Mouse (Mus musculus): ENCODE data around the gene Icos. TPM values are rescaled to one million over a fixed set of nuclear protein-coding genes. Genes with fewer than 3 reads are reported as not detected.

The Icos gene
- polyA plus RNA-seq, 1 experiment from 2014 or later: 0.08 TPM

DNA sequence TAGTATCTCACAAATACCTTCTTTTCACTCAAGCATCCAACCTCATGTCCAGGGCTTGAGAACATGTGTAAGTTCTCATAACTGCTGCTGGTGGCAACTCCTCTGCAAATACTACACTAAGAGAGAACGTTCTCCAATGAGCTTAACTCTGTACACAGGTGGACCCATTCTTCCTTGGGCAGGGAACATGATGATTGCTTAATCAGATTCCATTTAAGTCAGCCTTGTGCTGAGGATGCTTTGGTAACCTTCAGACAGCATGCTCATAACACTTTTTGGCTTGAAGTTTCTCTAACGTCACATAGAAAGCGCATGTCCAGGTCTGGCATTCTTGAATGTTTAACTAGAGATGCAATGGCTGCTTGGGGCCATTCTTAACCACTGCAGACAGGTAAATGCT is 69.6 kb downstream of the Icos start:
- Histone ChIP-seq H3K9me3 (replicated peaks) (no peaks in the 10 kb centered on the region), H3K27ac (no peak overlapping the region), H3K4me3 (no peak overlapping the region), H3K4me1 (no peaks in the 10 kb centered on the region), H3K36me3 (no peaks in the 10 kb centered on the region), H3K9ac (no peak overlapping the region), H3K27me3 (no peaks in the 10 kb centered on the region), H3K4me2 (replicated peaks) (no peak overlapping the region)
- ATAC-seq (ENCODE audit: low FRiP score): no peak
- 90% methylated on average over 3 of the region's 3 CpGs for WGBS

Other genes starting within 250 kb of the Icos start
- gene Ctla4, start 90.9 kb upstream of the Icos start, polyA plus RNA-seq (2016; fragmentation: Nextera tagmentation; extraction: Ambion mirVana): not detected in 2 replicates

Data from hindbrain, embryonic 12.5 days (tissue).